Mouse (Mus musculus) left cerebral cortex, postnatal 36 days (tissue): ENCODE results near the gene Platr17. TPM values are rescaled to one million over a fixed set of nuclear protein-coding genes. Genes with fewer than 3 reads are reported as not detected.
"Not testable (repeated sequence)": the region's sequence is repeated elsewhere in the genome, so short reads cannot be mapped to it uniquely, and the experiment has no call there.

Experiments used
- DNase-seq, 2 experiments: peaks; one replicate each; pipeline ENCODE4 v3.0.0; 2021 to 2022; ENCODE audit warnings: low spot score in 2 of 2, mixed read lengths in 1 of 2
- intact Hi-C: fragments of 180-260 bp; cut with DNase I; formaldehyde crosslinking; loops from one replicate; pipeline ENCODE4 v1.15.1; 2025
- total RNA-seq, 2 experiments: library from RNA; stranded (reverse); gene quantifications; 2 replicates each; pipeline ENCODE4 v1.2.3; 2021

Gene Platr17
- total RNA-seq, 2 experiments from 2014 or later = 0.70 to 0.96 TPM

DNA sequence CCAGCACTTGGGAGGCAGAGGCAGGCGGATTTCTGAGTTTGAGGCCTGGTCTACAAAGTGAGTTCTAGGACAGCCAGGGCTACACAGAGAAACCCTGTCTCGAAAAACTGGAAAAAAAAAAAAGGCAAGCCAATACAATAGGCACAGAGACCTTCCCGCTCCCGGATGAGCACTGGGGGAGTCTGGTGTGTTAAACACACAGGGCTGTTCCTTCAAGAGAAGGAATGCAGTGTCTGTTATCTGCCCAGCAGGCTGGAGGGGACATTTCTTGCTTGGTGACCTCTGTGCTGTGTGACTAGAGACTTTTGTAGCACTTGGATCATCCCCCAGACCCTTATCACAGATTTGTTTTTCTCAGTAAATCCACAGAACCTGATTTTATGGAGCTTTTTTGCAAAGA, 3.3 kb upstream of the Platr17 start:
- no peak for DNase-seq
- intact Hi-C loops = no loop called here

DNA sequence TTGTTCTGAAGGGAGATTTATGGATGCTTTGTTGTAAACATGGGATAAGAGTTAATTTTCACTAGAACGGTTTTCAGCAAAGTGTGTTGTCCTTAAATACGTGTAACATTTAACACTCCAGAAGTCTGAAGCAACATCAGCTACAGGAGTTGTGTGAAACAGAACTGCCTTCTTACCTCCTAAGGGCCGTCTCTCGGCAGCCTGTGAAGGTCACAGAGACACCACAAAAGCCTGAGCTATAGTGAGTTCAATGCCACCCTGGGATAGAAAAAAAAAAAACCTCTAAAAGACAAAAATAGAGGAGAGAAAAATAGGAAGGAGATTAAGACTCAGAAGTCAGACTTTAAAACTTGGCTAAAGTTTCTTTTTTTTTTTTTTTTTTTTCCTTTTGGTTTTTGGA, 2.9 kb upstream of the Platr17 start:
- intact Hi-C loops = no loop called here
- no peak for DNase-seq

DNA sequence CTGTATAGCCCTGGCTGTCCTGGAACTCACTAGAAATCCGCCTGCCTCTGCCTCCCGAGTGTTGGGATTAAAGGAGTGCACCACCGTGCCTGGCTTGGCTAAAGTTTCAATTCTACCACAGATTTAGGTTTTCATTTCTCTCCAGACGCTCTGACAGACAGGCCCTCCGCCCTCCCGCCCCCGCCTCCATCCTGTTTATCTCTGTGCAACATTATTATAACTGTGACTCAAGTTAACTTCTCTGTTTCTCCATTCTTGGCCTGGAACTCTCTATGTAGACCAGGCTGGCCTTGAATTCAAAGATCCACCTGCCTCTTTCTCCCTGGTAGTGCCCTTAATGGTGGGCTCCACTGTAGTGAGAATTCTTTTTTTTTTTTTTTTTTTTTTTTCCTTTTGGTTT, 2.4 kb upstream of the Platr17 start:
- DNase-seq = no peak
- intact Hi-C loops = no loop called here

DNA sequence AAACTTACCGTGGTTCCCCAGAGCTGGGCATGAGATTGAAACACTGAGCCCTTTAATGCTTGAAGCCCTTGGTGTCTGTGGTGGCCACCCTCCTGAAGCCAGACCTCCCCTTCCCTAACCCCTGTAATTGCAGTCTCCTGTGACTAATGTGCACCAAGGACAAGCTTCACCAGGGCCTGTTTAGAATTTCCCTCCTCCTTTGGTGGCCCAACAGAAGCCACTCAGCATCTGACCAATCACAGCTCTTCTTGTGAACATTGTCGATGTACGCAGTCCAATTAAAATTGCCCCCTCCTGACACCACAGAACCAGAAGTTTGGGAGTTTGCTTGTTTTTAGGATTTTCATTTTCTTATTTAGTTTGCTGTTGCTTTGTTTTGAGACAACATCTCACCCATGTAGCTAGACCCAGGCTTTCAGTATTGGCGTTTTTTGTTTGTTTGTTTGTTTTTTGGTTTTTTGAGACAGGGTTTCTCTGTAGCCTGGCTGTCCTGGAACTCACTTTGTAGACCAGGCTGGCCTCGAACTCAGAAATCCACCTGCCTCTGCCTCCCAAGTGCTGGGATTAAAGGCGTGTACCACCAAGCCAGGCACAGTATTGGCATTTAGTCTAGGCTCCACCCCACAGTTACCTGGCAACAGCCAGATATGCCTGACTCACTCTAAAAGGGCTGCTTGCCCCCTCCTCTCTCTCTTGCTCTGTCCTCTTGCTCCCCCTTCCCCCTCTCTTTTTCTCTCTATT, 854 bp upstream of the Platr17 start:
- intact Hi-C loops, DNase-seq: not testable (repeated sequence)

DNA sequence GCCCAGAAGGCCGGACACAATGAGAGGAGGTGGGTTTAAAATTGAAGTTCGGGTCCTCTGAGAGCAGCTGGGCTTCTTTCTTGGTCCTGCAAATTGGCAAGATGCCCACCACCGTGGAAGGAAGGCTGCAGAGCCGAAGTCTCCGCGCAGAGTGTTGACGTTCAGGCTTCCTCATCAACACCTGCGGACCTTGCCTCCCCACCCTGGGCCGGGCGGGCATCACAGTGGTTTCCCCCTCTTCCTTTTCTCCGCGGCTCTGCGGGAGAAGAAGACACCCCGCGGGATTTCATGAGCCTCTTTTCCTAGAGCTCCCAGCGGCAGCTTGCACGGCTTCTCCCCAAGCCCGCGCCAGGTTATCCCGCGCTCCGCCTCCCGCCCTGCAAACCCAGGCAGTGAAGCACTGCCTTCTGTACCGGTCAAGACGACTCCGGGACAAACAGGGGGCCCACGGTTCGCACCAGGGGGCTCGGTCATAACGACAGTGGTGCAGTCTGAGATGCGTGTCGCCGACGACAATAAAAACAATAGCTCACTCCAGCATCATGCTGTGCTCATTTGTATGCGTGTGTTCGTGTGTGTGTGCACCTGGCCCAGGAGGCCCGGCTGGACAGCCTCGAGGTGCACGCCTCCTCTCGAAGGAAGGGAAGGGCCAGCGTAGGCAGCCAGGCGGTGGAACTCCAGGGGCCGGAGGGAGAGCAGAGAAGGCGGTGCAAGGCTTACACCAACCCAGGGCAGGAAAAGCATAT, 3.6 kb downstream of the Platr17 start:
- peak; percentile 65 to 73 for DNase-seq
- intact Hi-C loops = no loop called here

DNA sequence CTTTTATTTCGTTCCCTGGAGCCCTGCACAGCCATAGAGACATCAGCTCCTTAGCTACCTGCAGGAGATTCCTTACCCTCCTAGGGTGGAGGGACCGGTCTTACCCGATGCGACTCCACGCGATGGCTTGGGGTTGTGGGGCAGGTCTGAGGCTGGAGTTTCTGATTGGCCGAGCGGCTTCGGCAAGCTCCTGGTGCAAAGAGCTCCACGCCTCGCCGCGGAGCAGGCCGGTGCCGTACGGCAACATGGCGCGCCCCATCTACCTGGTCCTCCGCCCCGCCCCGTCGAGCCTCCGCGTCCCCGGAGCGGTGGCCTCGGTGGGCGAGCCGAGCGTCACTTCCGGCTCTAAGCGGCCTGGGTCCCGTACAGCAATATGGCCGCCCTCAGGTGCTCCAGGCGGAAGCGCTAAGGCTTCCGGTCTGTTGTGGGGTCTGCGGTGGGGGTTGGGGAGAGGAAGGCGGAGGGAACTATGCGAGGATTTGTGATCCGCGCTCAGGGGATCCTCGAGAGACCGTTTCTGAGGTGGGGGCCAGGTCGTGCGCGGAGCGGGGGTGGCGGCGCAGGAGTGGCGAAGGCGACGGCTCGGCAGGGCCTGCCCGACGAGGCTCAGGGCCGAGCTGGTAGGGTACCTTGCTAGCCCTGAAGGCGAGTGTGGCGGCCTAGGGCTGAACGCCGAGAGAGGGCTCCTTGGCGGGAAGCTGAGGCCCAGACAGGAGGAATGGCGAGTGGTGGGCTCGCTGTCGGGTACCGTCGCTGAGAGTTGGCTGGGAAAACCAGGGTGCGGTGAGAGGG, 4.3 kb downstream of the Platr17 start, which contains the start of gene Daxx:
Gene Daxx, plus strand, starts transcription at position 338 of the 792 bp plus-strand sequence.
- intact Hi-C loops = no loop called here
- DNase-seq = peak; percentile 98 to 99

DNA sequence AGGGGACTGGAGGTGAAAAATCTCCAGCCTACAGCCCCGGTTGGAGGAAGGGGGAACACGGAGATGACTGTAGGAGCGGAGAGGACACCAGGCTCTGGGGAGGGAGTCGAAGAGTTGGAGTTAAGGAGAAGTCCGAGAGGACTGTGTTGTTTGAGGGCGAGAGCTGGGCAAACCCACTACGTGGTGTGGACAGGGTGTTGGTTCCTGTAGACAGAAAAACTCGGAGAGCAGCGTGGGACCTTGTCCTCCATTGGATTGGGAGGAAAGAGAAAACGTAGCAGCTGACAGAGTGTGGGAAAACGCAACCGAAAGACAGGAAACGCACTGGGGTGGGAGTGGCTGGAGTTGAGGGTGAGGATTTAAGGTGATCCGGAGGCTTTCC, 4.9 kb downstream of the Platr17 start:
- no peak for DNase-seq
- intact Hi-C loops = no loop called here

DNA sequence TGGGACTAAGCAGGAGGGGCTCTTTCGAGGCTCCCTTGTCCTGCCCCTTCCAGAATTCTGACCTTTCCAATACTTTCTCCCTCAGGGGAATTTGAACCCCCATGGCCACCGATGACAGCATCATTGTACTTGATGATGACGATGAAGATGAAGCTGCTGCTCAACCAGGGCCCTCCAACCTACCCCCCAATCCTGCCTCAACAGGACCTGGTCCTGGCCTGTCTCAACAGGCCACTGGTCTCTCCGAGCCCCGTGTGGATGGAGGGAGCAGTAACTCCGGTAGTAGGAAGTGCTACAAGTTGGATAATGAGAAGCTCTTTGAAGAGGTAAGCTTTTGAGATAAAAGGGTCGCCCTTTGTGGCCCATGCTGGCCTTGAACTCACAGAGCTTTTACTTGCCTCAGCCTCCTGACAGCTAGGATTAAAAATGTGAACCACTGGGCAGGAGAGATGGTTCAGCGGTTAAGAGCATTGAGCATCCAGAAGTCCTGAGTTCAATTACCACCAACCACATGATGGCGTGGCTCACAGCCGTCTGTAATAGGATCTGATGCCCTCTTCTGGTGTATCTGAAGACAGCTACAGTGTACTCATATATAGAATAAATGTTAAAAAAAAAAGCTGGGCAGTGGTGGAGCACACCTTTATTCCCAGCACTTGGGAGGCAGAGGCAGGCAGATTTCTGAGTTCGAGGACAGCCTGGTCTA, 5.6 kb downstream of the Platr17 start:
- intact Hi-C loops = no loop called here
- no peak for DNase-seq

DNA sequence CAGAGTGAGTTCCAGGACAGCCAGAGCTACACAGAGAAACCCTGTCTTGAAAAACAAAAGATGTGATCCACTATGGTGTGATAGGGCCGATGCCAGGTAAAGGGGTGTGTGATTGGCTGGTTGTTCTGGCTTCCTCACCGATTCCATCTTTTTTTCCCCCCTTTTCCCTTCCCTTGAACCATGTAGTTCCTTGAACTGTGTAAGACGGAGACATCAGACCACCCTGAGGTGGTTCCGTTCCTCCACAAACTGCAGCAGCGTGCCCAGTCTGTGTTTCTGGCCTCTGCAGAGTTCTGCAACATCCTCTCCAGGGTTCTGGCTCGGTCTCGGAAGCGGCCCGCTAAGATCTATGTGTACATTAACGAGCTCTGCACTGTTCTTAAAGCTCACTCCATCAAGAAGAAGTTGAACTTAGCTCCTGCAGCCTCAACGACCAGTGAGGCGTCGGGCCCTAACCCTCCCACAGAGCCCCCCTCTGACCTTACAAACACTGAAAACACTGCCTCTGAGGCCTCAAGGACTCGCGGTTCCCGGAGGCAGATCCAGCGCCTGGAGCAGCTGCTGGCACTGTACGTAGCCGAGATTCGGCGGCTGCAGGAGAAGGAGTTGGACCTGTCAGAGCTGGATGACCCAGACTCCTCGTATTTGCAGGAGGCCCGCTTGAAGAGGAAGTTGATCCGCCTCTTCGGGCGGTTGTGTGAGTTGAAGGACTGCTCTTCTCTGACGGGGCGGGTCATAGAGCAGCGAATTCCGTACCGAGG, 6.3 kb downstream of the Platr17 start:
- intact Hi-C loops = no loop called here

DNA sequence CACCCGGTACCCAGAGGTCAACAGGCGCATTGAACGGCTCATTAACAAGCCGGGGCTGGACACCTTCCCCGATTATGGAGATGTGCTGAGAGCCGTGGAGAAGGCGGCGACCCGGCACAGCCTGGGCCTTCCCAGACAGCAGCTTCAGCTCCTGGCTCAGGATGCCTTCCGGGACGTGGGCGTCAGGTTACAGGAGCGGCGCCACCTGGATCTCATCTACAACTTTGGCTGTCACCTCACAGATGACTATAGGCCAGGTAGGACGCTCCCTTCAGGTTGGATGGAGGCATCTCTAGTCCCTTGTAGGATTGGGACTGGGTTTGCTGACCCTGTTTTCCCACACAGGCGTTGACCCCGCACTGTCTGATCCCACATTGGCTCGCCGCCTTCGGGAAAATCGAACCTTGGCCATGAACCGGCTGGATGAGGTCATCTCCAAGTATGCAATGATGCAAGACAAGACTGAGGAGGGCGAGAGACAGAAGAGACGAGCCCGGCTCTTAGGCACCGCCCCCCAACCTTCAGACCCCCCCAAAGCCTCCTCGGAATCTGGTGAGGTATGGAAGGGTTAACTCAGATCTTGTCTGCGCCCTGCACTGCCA, 7.0 kb downstream of the Platr17 start:
- intact Hi-C loops = no loop called here
- no peak for DNase-seq

More for the DNA sequence above, 6.3 kb downstream of the Platr17 start:
- DNase-seq = no peak

DNA sequence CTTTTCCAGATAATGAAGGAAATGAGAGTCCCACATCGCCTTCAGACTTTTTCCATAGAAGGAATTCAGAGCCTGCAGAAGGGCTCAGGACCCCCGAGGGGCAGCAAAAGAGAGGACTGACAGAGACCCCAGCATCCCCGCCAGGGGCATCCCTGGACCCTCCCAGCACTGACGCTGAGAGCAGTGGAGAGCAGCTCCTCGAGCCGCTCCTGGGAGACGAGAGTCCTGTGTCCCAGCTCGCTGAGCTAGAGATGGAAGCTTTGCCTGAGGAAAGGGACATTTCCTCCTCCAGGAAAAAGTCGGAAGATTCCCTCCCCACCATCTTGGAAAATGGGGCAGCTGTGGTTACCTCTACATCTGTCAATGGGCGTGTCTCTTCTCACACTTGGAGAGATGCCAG, 8.3 kb downstream of the Platr17 start:
- no peak for DNase-seq

DNA sequence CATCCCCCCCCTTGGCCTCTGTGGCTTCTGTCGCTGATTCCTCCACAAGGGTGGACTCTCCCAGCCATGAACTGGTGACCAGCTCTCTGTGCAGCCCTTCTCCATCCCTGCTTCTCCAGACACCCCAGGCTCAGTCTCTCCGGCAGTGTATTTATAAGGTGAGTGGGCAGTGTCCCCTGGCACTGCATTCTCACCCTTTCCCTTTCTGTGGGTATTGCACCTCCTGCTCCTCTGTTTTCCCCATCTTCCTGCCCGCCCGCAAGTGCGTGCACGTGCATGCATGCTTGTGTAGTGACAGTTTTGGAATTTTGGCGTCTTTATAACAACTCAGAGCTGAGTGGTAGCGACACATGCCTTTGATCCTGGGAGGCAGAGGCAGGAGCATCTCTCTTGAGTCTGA, 9.0 kb downstream of the Platr17 start:
- no peak for DNase-seq

More for the DNA sequence above, 8.3 kb downstream of the Platr17 start:
- intact Hi-C loops = no loop called here

DNA sequence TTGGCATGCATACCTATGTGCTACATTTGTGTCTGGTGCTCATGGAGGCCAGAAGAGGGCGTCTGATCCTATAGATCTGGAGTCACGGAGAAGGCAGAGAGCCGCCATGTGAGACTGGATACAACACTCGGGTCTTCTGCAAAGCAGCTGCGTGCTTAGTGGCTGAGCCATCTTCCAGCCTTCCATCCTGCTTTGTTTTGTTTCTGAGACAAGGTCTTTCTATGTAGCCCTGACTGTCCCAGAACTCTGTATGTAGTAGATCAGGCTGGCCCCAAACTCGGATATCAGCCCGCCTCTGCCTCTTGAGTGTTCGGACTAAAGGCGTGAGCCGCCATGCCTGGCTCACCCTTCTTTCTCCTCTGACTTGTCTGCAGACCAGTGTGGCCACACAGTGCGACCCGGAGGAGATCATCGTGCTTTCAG, 10.0 kb downstream of the Platr17 start:
- intact Hi-C loops = no loop called here
- no peak for DNase-seq

More for the DNA sequence above, 9.0 kb downstream of the Platr17 start:
- intact Hi-C loops = no loop called here

DNA sequence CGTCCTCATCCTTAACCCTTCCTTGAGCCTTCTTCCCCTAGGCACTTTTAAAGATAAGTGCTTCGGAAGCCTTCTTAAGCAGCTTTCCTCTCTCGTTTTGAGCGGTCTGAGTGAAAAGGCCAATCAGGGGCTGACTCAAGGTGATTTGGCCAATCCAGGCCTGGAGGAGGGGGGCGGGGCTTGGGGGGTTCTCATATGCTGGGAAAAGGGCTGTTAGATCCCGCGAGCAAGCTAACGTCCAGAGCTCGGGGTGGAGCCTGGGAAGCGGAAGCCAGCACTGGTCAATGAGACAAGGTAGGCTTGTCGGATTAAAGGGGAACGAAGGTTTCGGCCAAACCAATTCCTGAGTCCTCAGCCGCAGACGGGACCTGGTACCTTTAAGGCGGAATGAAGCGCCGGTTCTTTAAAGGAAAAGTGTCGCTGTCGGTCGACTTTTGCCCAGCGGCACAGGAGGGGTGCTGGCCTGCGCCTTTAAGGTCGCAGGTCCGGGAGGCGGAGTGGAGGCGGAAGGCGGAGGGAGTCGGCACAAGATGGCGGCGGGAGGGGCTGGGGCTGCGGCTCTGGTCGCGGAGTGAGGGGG, 10.8 kb downstream of the Platr17 start, which contains the start of the genes Tapbp and Zbtb22:
Gene Tapbp, plus strand, starts transcription at position 229 of the 580 bp plus-strand sequence.
Gene Zbtb22, plus strand, starts transcription at position 234 of the 580 bp plus-strand sequence.
- intact Hi-C loops = no loop called here
- peak; percentile 98 for DNase-seq

DNA sequence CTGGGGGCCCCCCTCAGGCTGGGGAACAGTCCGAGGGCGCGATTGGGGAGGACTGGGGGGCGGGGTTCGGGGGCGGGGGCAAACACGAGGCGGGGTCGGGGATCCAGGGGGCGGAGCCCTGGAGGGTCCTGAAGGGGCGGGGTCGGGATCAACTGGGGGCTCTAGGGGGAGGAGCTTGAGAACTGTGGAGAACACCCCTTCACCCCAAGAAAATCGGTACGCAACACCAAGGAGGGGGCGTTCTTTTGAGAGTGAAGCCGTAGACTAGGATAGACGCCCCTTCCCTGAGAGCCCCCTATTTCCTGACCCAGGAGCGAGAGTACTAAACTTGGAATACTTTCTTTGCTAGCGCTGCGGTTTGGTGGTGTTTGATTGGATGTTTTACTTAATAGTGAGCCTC, 11.4 kb downstream of the Platr17 start:
- no peak for DNase-seq
- intact Hi-C loops = no loop called here

DNA sequence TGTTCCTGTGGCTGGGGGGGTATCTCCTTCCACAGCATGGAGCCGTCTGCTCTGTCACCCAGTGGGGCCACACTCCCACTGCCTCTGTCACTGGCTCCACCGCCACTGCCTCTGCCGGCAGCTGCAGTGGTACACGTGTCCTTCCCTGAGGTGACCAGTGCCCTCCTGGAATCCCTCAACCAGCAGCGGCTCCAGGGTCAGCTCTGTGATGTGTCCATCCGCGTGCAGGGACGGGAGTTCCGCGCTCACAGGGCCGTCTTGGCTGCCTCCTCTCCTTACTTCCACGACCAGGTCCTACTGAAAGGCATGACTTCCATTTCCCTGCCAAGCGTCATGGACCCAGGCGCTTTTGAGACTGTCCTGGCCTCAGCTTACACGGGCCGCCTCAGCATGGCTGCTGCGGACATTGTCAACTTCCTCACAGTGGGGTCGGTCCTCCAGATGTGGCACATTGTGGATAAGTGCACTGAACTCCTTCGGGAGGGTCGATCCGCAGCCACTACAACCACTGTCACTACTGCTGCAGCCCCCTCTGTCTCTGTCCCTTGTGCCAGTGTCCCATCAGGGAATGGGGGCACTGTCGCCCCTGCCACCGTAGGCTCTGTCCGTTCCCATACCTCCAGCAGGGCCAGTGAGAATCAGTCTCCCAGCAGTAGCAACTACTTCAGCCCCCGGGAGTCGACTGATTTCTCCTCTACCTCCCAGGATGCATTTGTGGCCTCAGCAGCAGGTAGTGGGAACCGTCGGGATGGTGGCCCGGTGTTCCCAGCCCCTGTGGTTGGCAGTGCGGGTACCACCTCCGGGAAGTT, 12.1 kb downstream of the Platr17 start:
- DNase-seq = no peak
- intact Hi-C loops = no loop called here

DNA sequence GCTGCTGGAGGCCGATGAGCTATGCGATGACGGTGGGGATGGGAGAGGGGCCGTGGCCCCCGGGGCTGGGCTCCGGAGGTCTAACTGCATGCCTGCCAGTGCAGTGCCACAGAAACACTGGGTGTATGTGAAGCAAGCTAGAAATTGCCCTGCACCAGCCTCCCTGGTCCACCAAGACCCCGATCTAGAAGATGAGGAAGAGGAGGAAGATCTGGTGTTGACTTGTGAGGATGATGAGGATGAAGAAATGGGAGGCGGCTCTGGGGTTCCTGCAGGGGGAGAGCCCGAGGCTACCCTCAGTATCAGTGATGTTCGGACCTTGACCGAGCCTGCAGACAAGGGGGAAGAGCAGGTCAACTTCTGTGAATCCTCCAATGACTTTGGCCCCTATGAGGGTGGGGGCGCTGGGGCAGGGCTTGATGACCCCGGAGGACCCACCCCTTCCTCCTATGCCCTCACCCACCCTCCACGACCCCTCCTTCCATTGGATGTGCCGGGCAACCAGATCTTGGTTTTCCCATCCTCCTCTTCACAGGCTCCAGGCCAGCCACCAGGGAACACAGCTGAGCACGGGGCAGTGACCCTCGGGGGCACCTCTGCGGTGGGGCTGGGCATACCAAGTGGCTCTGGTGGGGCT, 12.8 kb downstream of the Platr17 start:
- no peak for DNase-seq
- intact Hi-C loops = no loop called here
